8 mouse cellular contexts compared by ENCODE assay signal in genomic region chr17:34101604-34102032, GRCm38 (mm10). TPM values are rescaled to one million over a fixed set of nuclear protein-coding genes. Genes with fewer than 3 reads are reported as not detected.
DNase-seq lines count a peak whose midpoint lies in the region; ATAC-seq lines count a peak whose summit lies in the region.

No protein-coding gene starts in this region.

- WGBS in hindbrain, embryonic 14.5 days: 9% methylated on average over 12 of the region's 12 CpGs

- H3K4me1 ChIP-seq in hindbrain, embryonic 14.5 days (replicated peaks; ENCODE audit: control insufficient read depth, insufficient read depth, low read length): no peaks in the 10 kb centered on the region

- no peaks in the 10 kb centered on the region for H3K27me3 ChIP-seq in hindbrain, embryonic 14.5 days (ENCODE audit: control insufficient read depth, insufficient read depth, low read length)

- no peak overlapping the region for H3K9ac ChIP-seq in hindbrain, embryonic 14.5 days

- H3K27ac ChIP-seq in hindbrain, embryonic 14.5 days: no peak overlapping the region

- H3K4me2 ChIP-seq in hindbrain, embryonic 14.5 days (replicated peaks): peak overlapping the region; percentile 37

- ATAC-seq in hindbrain, embryonic 14.5 days (ENCODE audit: low FRiP score): peak; percentile 64; the same call in 1 of the 2 replicates

- H3K4me3 ChIP-seq in hindbrain, embryonic 14.5 days (replicated peaks; ENCODE audit: low read length): no peak overlapping the region

- H3K36me3 ChIP-seq in hindbrain, embryonic 14.5 days (replicated peaks; ENCODE audit: control insufficient read depth, insufficient read depth): no peaks in the 10 kb centered on the region

- DNase-seq in NIH3T3 (ENCODE audit: low read depth): peak; percentile 94
- DNase-seq in cerebellum, postnatal 14 days: peak; percentile 96 to 99
- DNase-seq in frontal cortex, postnatal 25 days (ENCODE audit: low spot score in 2 of 2): peak; percentile 91 to 96
- peak; percentile 97 for DNase-seq in hindbrain, embryonic 14.5 days (ENCODE audit: low spot score)
- DNase-seq in left cerebral cortex, adult 11 months (ENCODE audit: low spot score): peak; percentile 84
- peak; percentile 86 to 93 for DNase-seq in lung, postnatal 4 days
- DNase-seq in retina, postnatal 1 day: peak; percentile 95
- DNase-seq in thymus, postnatal 4 days: peak; percentile 99

- peaks cover 4% of the 10 kb centered on the region; the same call in 1 of the 2 replicates for H3K9me3 ChIP-seq in hindbrain, embryonic 14.5 days (ENCODE audit: control insufficient read depth, low read length)

RNA-seq across cellular contexts. Expression of gene H2-Oa, which starts 9.5 kb away (rescaled TPM):
- polyA plus RNA-seq in hindbrain, embryonic 14.5 days (2014; fragmentation: Nextera tagmentation; extraction: Ambion mirVana): 0.29 TPM in 1 of 2 replicates, not detected in the other

RNA-seq across cellular contexts. Expression of gene H2-DMa, which starts 17.7 kb away (rescaled TPM):
- polyA plus RNA-seq in hindbrain, embryonic 14.5 days (2014; fragmentation: Nextera tagmentation; extraction: Ambion mirVana): 19.2 and 20.2 TPM in 2 replicates

RNA-seq across cellular contexts. Expression of gene Brd2, which starts 20.8 kb away (rescaled TPM):
- 133 and 136 TPM in 2 replicates for polyA plus RNA-seq in hindbrain, embryonic 14.5 days (2014; fragmentation: Nextera tagmentation; extraction: Ambion mirVana)

RNA-seq across cellular contexts. Expression of gene H2-DMb2, which starts 41.5 kb away (rescaled TPM):
- polyA plus RNA-seq in hindbrain, embryonic 14.5 days (2014; fragmentation: Nextera tagmentation; extraction: Ambion mirVana): 0.16 TPM in 1 of 2 replicates, not detected in the other

RNA-seq across cellular contexts. Expression of gene H2-DMb1, which starts 51.3 kb away (rescaled TPM):
- polyA plus RNA-seq in hindbrain, embryonic 14.5 days (2014; fragmentation: Nextera tagmentation; extraction: Ambion mirVana): 0.72 and 0.76 TPM in 2 replicates
